Mouse (Mus musculus): ENCODE measurements at regions not wholly inside any gene's neighbourhood (a gene's known extent, or its start where the extent isn't known, plus 50 kb on each side); places are given as distances from the start of the nearest gene placed in this dataset.

GRCm38 (mm10) chr14:103458340-103458739, 54.8 kb upstream of the Scel start:
- no peak for ATAC-seq
- no peaks in the 10 kb centered on the region for H3K4me1 ChIP-seq (ENCODE audit: insufficient read depth)
- TF ChIP-seq CTCF (IDR thresholded peaks at IDR 0.05; ENCODE audit: low read depth) (no peak), EP300 (IDR thresholded peaks at IDR 0.05; ENCODE audit: low read depth) (no peak)
- H3K9me3 ChIP-seq (ENCODE audit: low read length): no peaks in the 10 kb centered on the region
- no peak for DNase-seq
- no peaks in the 10 kb centered on the region for H3K27me3 ChIP-seq (ENCODE audit: insufficient read depth, low read length)
- no peak overlapping the region for H3K9ac ChIP-seq (replicated peaks)
- H3K4me2 ChIP-seq (ENCODE audit: low read depth, low read length): no peak overlapping the region
- H3K27ac ChIP-seq (ENCODE audit: low read depth): no peak overlapping the region
- H3K4me3 ChIP-seq (ENCODE audit: low read depth, low read length): no peak overlapping the region
- H3K36me3 ChIP-seq (replicated peaks; ENCODE audit: insufficient read depth, low read length): no peaks in the 10 kb centered on the region

- Histone ChIP-seq H3K36me3 (replicated peaks; ENCODE audit: insufficient read depth, low read length) (no peaks in the 10 kb centered on the region), H3K4me3 (ENCODE audit: low read depth, low read length) (no peak overlapping the region), H3K27ac (ENCODE audit: low read depth) (no peak overlapping the region), H3K4me1 (ENCODE audit: insufficient read depth) (no peaks in the 10 kb centered on the region), H3K4me2 (ENCODE audit: low read depth, low read length) (no peak overlapping the region), H3K9ac (replicated peaks) (no peak overlapping the region), H3K9me3 (ENCODE audit: low read length) (no peaks in the 10 kb centered on the region), H3K27me3 (ENCODE audit: insufficient read depth, low read length) (no peaks in the 10 kb centered on the region)
- ATAC-seq: no peak
- DNase-seq: no peak
- 85% methylated on average over 1 of the region's 1 CpGs for WGBS (ENCODE audit: insufficient replicate concordance)
- TF ChIP-seq EP300 (IDR thresholded peaks at IDR 0.05; ENCODE audit: low read depth) (no peak), CTCF (IDR thresholded peaks at IDR 0.05; ENCODE audit: low read depth) (no peak)
These were observed 57.0 kb upstream of the Scel start for GRCm38 (mm10) chr14:103456106-103456505.

- H3K36me3 ChIP-seq (replicated peaks; ENCODE audit: insufficient read depth, low read length): no peaks in the 10 kb centered on the region
- H3K9ac ChIP-seq (replicated peaks): no peak overlapping the region
- H3K27ac ChIP-seq (ENCODE audit: low read depth): no peak overlapping the region
- H3K27me3 ChIP-seq (ENCODE audit: insufficient read depth, low read length): no peaks in the 10 kb centered on the region
- ATAC-seq (no peak), DNase-seq (no peak)
- WGBS (ENCODE audit: insufficient replicate concordance): 78% methylated on average over 6 of the region's 6 CpGs
- TF ChIP-seq EP300 (IDR thresholded peaks at IDR 0.05; ENCODE audit: low read depth) (no peak), CTCF (IDR thresholded peaks at IDR 0.05; ENCODE audit: low read depth) (no peak)
- no peaks in the 10 kb centered on the region for H3K9me3 ChIP-seq (ENCODE audit: low read length)
- no peak overlapping the region for H3K4me3 ChIP-seq (ENCODE audit: low read depth, low read length)
- H3K4me2 ChIP-seq (ENCODE audit: low read depth, low read length): no peak overlapping the region
- H3K4me1 ChIP-seq (ENCODE audit: insufficient read depth): no peaks in the 10 kb centered on the region
These were observed 62.4 kb upstream of the Scel start for GRCm38 (mm10) chr14:103450756-103451155.

- Histone ChIP-seq H3K9me3 (ENCODE audit: low read length) (no peaks in the 10 kb centered on the region), H3K27ac (ENCODE audit: low read depth) (no peak overlapping the region), H3K4me1 (ENCODE audit: insufficient read depth) (no peaks in the 10 kb centered on the region), H3K27me3 (ENCODE audit: insufficient read depth, low read length) (no peaks in the 10 kb centered on the region), H3K36me3 (replicated peaks; ENCODE audit: insufficient read depth, low read length) (no peaks in the 10 kb centered on the region), H3K9ac (replicated peaks) (no peak overlapping the region), H3K4me3 (ENCODE audit: low read depth, low read length) (no peak overlapping the region), H3K4me2 (ENCODE audit: low read depth, low read length) (no peak overlapping the region)
- no peak for ATAC-seq
- TF ChIP-seq CTCF (IDR thresholded peaks at IDR 0.05; ENCODE audit: low read depth): no peak
- TF ChIP-seq EP300 (IDR thresholded peaks at IDR 0.05; ENCODE audit: low read depth): no peak
- WGBS (ENCODE audit: insufficient replicate concordance): 61% methylated on average over 5 of the region's 5 CpGs
- no peak for DNase-seq
These were observed 63.7 kb upstream of the Scel start for GRCm38 (mm10) chr14:103449447-103449846.

- no peak overlapping the region for H3K4me3 ChIP-seq (ENCODE audit: low read depth, low read length)
- DNase-seq (no peak), ATAC-seq (no peak)
- TF ChIP-seq EP300 (IDR thresholded peaks at IDR 0.05; ENCODE audit: low read depth) (no peak), CTCF (IDR thresholded peaks at IDR 0.05; ENCODE audit: low read depth) (no peak)
- no peak overlapping the region for H3K4me2 ChIP-seq (ENCODE audit: low read depth, low read length)
- no peaks in the 10 kb centered on the region for H3K4me1 ChIP-seq (ENCODE audit: insufficient read depth)
- no peaks in the 10 kb centered on the region for H3K9me3 ChIP-seq (ENCODE audit: low read length)
- H3K9ac ChIP-seq (replicated peaks): no peak overlapping the region
- no peaks in the 10 kb centered on the region for H3K36me3 ChIP-seq (replicated peaks; ENCODE audit: insufficient read depth, low read length)
- WGBS (ENCODE audit: insufficient replicate concordance): 72% methylated on average over 7 of the region's 7 CpGs
- no peaks in the 10 kb centered on the region for H3K27me3 ChIP-seq (ENCODE audit: insufficient read depth, low read length)
- H3K27ac ChIP-seq (ENCODE audit: low read depth): no peak overlapping the region
These were observed 64.1 kb upstream of the Scel start for GRCm38 (mm10) chr14:103449033-103449432.

- no peak for ATAC-seq
- TF ChIP-seq EP300 (IDR thresholded peaks at IDR 0.05; ENCODE audit: low read depth): no peak
- TF ChIP-seq CTCF (IDR thresholded peaks at IDR 0.05; ENCODE audit: low read depth): no peak
These were observed 66.5 kb upstream of the Scel start for GRCm38 (mm10) chr14:103446671-103447070.

GRCm38 (mm10) chr14:103441454-103442065, 71.6 kb upstream of the Scel start:
- TF ChIP-seq EP300 (IDR thresholded peaks at IDR 0.05; ENCODE audit: low read depth) (no peak), CTCF (IDR thresholded peaks at IDR 0.05; ENCODE audit: low read depth) (no peak)
- Histone ChIP-seq H3K36me3 (replicated peaks; ENCODE audit: insufficient read depth, low read length) (no peaks in the 10 kb centered on the region), H3K4me3 (ENCODE audit: low read depth, low read length) (no peak overlapping the region), H3K4me2 (ENCODE audit: low read depth, low read length) (no peak overlapping the region), H3K9ac (replicated peaks) (no peak overlapping the region), H3K27ac (ENCODE audit: low read depth) (no peak overlapping the region), H3K27me3 (ENCODE audit: insufficient read depth, low read length) (no peaks in the 10 kb centered on the region), H3K4me1 (ENCODE audit: insufficient read depth) (no peaks in the 10 kb centered on the region), H3K9me3 (ENCODE audit: low read length) (no peaks in the 10 kb centered on the region)
- ATAC-seq (no peak), DNase-seq (no peak)
- WGBS (ENCODE audit: insufficient replicate concordance): 73% methylated on average over 15 of the region's 15 CpGs

More at GRCm38 (mm10) chr14:103446671-103447070, 66.5 kb upstream of the Scel start:
- WGBS (ENCODE audit: insufficient replicate concordance): 69% methylated on average over 2 of the region's 2 CpGs
- Histone ChIP-seq H3K4me1 (ENCODE audit: insufficient read depth) (no peaks in the 10 kb centered on the region), H3K36me3 (replicated peaks; ENCODE audit: insufficient read depth, low read length) (no peaks in the 10 kb centered on the region), H3K27me3 (ENCODE audit: insufficient read depth, low read length) (no peaks in the 10 kb centered on the region), H3K27ac (ENCODE audit: low read depth) (no peak overlapping the region), H3K9ac (replicated peaks) (no peak overlapping the region), H3K4me3 (ENCODE audit: low read depth, low read length) (no peak overlapping the region), H3K4me2 (ENCODE audit: low read depth, low read length) (no peak overlapping the region), H3K9me3 (ENCODE audit: low read length) (no peaks in the 10 kb centered on the region)
- DNase-seq: no peak

Measured in liver, postnatal 0 days (tissue).